Mouse (Mus musculus) brain, embryonic 14.5 days (tissue): ENCODE measurements around the gene Adgrl3. TPM values are rescaled to one million over a fixed set of nuclear protein-coding genes. Genes with fewer than 3 reads are reported as not detected.

Experiments used
- DNase-seq: peaks from one replicate; pipeline ENCODE4 v3.0.0-alpha.2; 2011; ENCODE audit warnings: low read depth
- CTCF ChIP-seq: fragments of 200-500 bp; IDR thresholded peaks from 2 replicates; pipeline ENCODE4 v1.5.1; 2012; ENCODE audit warnings: inconsistent platforms, mild to moderate bottlenecking, moderate library complexity, borderline replicate concordance; ENCODE audit not compliant: insufficient read depth, insufficient read length; ENCODE audit errors: extremely low read depth
- POLR2A ChIP-seq: fragments of 200-500 bp; IDR thresholded peaks from 2 replicates; pipeline ENCODE4 v1.6.1; 2012; ENCODE audit warnings: mild to moderate bottlenecking, inconsistent platforms, borderline replicate concordance; ENCODE audit not compliant: poor library complexity, insufficient read depth, insufficient read length, severe bottlenecking; ENCODE audit errors: extremely low read depth
- polyA plus RNA-seq: library from polyadenylated mRNA; depleted of rRNA; stranded (reverse); fragments of >200 nt; gene quantifications from 2 replicates; pipeline ENCODE4 v1.2.3, GENCODE M21; 2012

Adgrl3 gene
- polyA plus RNA-seq, 1 experiment = 89.2 TPM

DNA sequence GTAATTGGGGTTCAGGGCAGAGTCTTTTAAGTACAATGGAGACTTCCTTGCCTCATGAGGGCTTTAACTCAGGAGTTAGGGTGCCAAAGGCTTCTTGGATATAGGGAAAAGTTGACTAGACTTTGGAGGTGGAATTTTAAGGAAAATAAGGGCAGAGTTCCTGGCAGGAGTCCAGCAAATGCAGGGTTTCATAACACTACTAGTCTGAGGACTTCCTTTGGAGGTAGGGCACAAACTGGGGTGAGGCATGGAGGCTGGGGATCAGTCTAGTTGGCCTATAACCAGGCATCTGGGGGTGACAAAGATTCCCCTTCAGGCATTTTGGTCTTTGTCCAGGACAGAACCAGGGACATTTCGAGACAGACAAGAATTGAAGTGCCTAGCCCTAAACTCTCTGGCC lies 546.6 kb downstream of the Adgrl3 start:
- no peak for DNase-seq
- no peak for TF ChIP-seq POLR2A
- TF ChIP-seq CTCF = no peak

- no peak for TF ChIP-seq CTCF
- no peak for TF ChIP-seq POLR2A
- DNase-seq = no peak
Observed at GRCm38 (mm10) chr5:81568743-81569142, 548.8 kb downstream of the Adgrl3 start.

GRCm38 (mm10) chr5:81582886-81583285 lies 562.9 kb downstream of the Adgrl3 start:
- no peak for DNase-seq
- TF ChIP-seq CTCF (no peak), POLR2A (no peak)

DNA sequence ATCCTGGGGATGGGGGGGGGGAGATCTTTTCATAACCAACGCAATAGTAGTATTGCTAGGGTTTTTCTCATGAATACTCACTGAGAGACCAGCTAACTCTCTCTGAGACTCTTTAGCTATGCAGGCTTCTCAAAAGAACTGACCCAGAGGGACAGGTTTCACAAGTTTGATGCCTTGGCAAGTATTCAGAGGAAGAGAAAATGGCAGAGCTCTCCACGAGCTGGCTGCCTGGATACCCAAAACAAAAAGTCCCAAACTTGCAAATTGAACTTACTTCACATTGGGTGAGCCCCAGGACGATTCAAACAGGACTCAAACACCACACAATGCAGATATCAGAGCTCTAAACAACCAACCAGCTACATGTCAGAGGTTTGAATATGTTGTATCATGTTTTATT lies 563.5 kb downstream of the Adgrl3 start:
- no peak for DNase-seq
- TF ChIP-seq CTCF = no peak
- TF ChIP-seq POLR2A = no peak

DNA sequence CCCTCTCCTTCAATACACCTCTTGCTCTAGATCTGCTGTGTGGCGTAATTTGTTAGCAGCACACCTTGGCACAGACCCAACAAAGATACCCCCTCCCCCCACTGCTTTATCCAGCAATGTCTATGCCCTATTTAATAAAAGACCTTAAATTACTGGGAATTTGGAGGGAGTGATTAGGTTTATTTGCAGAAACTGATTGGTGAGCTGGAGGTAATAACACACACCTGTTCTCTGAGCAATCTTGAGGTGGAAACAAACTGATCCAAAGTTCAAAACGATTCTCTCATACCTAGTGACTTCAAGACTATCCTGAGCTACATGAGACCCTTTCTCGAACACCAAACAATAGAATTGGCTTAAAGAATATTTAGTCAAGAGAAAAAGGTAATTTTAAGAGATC lies 565.0 kb downstream of the Adgrl3 start:
- TF ChIP-seq POLR2A (no peak), CTCF (no peak)
- DNase-seq = no peak

- TF ChIP-seq POLR2A (no peak), CTCF (no peak)
- no peak for DNase-seq
Observed at GRCm38 (mm10) chr5:81590005-81590694, 570.2 kb downstream of the Adgrl3 start.

DNA sequence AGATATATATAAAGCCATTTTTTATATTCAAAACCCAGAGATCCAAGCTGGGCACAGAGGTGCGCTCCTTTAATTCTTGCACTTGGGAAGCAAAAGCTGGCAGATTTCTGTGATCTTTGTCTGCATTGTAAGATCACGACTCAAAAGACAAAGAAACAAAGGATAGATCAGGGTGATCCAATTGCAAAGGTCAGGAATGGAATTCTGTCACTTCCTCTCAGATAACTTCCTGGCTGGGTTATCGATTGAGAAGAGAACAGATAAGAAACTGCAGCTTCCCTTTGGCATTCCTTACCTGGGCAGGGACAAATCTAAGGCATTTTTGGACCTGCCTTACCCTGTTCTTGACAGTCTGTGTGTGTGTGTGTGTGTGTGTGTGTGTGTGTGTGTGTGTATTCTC lies 571.5 kb downstream of the Adgrl3 start:
- no peak for DNase-seq
- TF ChIP-seq CTCF (no peak), POLR2A (no peak)

- TF ChIP-seq POLR2A = no peak
- no peak for TF ChIP-seq CTCF
- DNase-seq = peak; percentile 60
Observed at GRCm38 (mm10) chr5:81593396-81593995, 573.6 kb downstream of the Adgrl3 start.

DNA sequence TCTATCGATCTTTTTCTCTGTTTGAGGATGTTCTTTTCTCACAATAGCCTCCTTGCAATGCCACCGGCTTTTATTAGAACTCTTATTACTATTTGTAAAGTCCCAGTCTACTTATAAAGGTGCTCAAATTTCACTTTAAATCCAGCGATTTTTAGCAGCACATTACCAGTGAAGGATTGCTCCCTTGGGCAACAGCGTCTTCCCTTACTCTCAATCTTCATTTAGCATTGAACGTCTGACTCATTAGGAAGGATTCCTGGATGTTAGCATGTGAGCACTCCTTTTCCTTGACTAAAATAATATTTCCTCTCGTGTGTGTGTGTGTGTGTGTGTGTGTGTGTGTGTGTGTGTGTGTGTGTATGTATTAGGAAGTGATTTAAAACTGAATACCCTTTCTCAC lies 578.1 kb downstream of the Adgrl3 start:
- TF ChIP-seq CTCF (no peak), POLR2A (no peak)
- no peak for DNase-seq

GRCm38 (mm10) chr5:81602889-81603288 lies 583.0 kb downstream of the Adgrl3 start:
- peak; percentile 30 for DNase-seq
- TF ChIP-seq POLR2A (no peak), CTCF (no peak)

- TF ChIP-seq CTCF (no peak), POLR2A (no peak)
- DNase-seq = no peak
Observed at GRCm38 (mm10) chr5:81605646-81606045, 585.7 kb downstream of the Adgrl3 start.

GRCm38 (mm10) chr5:81610223-81610622 lies 590.3 kb downstream of the Adgrl3 start:
- peak; percentile 66 for DNase-seq
- TF ChIP-seq POLR2A (no peak), CTCF (no peak)
